Mouse (Mus musculus): ENCODE results near the gene Herpud2.

DNA sequence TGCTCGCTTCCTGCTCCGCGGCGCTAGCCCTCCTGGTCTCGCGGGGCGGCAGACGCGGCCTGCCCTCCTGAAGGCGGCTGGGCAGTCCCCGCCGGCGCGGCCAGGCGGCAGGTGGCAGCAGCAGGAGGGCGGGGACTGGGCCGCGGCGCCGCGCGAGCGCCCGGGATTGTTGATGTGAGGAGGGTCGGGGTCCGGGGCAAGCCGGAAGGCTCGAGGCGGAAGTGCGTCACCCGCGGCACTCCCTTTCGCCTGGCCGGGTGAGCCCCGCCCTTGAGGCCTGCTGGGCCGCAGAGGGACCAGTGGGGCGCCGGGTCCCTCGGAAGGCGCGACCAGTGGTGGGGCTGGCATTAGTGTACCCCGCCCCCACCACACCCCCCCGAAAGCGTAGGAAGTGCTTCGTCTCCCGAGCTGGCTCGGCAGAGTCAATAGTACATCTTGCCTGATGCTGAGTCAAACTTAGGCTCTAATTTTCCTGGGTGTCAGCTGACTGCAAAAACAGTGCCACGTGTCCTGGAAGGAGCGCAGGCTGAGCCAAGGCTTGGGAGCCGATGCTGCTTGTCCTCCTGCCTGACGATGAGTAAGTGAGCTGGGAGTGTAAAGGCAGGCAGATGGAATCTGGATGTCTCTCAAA, at the start of gene Herpud2:
- TF ChIP-seq MAZ (IDR thresholded peaks at IDR 0.05; ENCODE audit: low read depth, low read length) (peak; percentile 84), CTCF (conservative IDR thresholded peaks at IDR 0.05 in 1 of 2, IDR thresholded peaks at IDR 0.05 in 1 of 2; ENCODE audit: low read depth in 2 of 2, low read length in 2 of 2) (peak in 1 of 2 experiments; percentile 19; a peak in 2 of 4 replicates), GABPA (IDR thresholded peaks at IDR 0.05; ENCODE audit: insufficient replicate concordance, low read depth, low read length) (no peak), NRF1 (IDR thresholded peaks at IDR 0.05; ENCODE audit: low read depth, low read length) (peak; percentile 63)
